In genomic region chr9:109055271-109056030, GRCm38 (mm10) we compare ENCODE assay signal across 8 mouse cellular contexts. TPM values are rescaled to one million over a fixed set of nuclear protein-coding genes. Genes with fewer than 3 reads are reported as not detected.
DNase-seq lines count a peak whose midpoint lies in the region; ATAC-seq and TF ChIP-seq lines count a peak whose summit lies in the region.

No protein-coding gene starts in this region.

- peak overlapping the region; percentile 86 for H3K27ac ChIP-seq in layer of hippocampus, adult 2 months
- H3K27ac ChIP-seq in cortical plate, adult 2 months (ENCODE audit: insufficient read depth, low read length), result peak overlapping the region; percentile 26; the same call in 1 of the 2 replicates
- H3K27ac ChIP-seq in hindbrain, embryonic 12.5 days, result no peak overlapping the region
- peak overlapping the region; percentile 66; the same call in 1 of the 2 replicates for H3K27ac ChIP-seq in midbrain, embryonic 14.5 days (replicated peaks; ENCODE audit: low read depth, low read length)

- TF ChIP-seq CTCF in layer of hippocampus, adult 2 months (conservative IDR thresholded peaks at IDR 0.05), result no peak
- no peak for TF ChIP-seq CTCF in cortical plate, adult 2 months (IDR thresholded peaks at IDR 0.05; ENCODE audit: extremely low read depth, insufficient read depth, low read length)

- TF ChIP-seq POLR2A in cortical plate, adult 2 months (IDR thresholded peaks at IDR 0.05; ENCODE audit: extremely low read depth, insufficient read depth, low read length), result no peak

- peak overlapping the region; percentile 43 for H3K4me2 ChIP-seq in hindbrain, embryonic 12.5 days (replicated peaks)
- H3K4me2 ChIP-seq in midbrain, embryonic 14.5 days (ENCODE audit: low read length), result peak overlapping the region; percentile 54

- 0 out of 2 replicates have a peak overlapping the region, but pooled peaks have one; percentile 43 for H3K9ac ChIP-seq in hindbrain, embryonic 12.5 days
- H3K9ac ChIP-seq in midbrain, embryonic 14.5 days (replicated peaks; ENCODE audit: low read length), result peak overlapping the region; percentile 48

- no peaks in the 10 kb centered on the region for H3K27me3 ChIP-seq in hindbrain, embryonic 12.5 days
- no peaks in the 10 kb centered on the region for H3K27me3 ChIP-seq in midbrain, embryonic 14.5 days (ENCODE audit: control insufficient read depth, insufficient read depth, low read length)

- peak overlapping the region; percentile 58 for H3K4me3 ChIP-seq in layer of hippocampus, adult 2 months
- peak overlapping the region; percentile 47 for H3K4me3 ChIP-seq in cortical plate, adult 2 months (ENCODE audit: insufficient read depth, low read length)
- H3K4me3 ChIP-seq in hindbrain, embryonic 12.5 days, result peak overlapping the region; percentile 28
- peak overlapping the region; percentile 31 for H3K4me3 ChIP-seq in midbrain, embryonic 14.5 days (replicated peaks; ENCODE audit: low read depth, low read length)

- no peaks in the 10 kb centered on the region for H3K9me3 ChIP-seq in hindbrain, embryonic 12.5 days (replicated peaks)
- no peaks in the 10 kb centered on the region for H3K9me3 ChIP-seq in midbrain, embryonic 14.5 days (ENCODE audit: control insufficient read depth, low read length)

- no peak for ATAC-seq in hindbrain, embryonic 12.5 days (ENCODE audit: low FRiP score)
- ATAC-seq in midbrain, embryonic 14.5 days (ENCODE audit: low FRiP score, low TSS enrichment), result no peak

- H3K36me3 ChIP-seq in hindbrain, embryonic 12.5 days, result peaks cover 32% of the 10 kb centered on the region
- peaks cover 29% of the 10 kb centered on the region for H3K36me3 ChIP-seq in midbrain, embryonic 14.5 days (ENCODE audit: control insufficient read depth, insufficient read depth, low read length)

- peak; percentile 19 to 34 for DNase-seq in layer of hippocampus, adult 2 months (ENCODE audit: low spot score in 2 of 2)
- no peak for DNase-seq in layer of hippocampus, adult 18-20 months (ENCODE audit: low spot score in 2 of 2)
- no peak for DNase-seq in midbrain, embryonic 14.5 days
- no peak for DNase-seq in ovary, adult 18-20 months (ENCODE audit: low spot score)
- DNase-seq in lung, postnatal 36 days, result no peak
- DNase-seq in thymus, postnatal 14 days, result no peak

- 92% methylated on average over 12 of the region's 12 CpGs for WGBS in hindbrain, embryonic 12.5 days
- 92% methylated on average over 12 of the region's 12 CpGs for WGBS in midbrain, embryonic 14.5 days

- H3K4me1 ChIP-seq in cortical plate, adult 2 months (ENCODE audit: control insufficient read depth, insufficient read depth, low read length), result peaks cover 7% of the 10 kb centered on the region
- H3K4me1 ChIP-seq in hindbrain, embryonic 12.5 days, result peaks cover 21% of the 10 kb centered on the region
- H3K4me1 ChIP-seq in midbrain, embryonic 14.5 days (ENCODE audit: control insufficient read depth, insufficient read depth, low read length), result peaks cover 15% of the 10 kb centered on the region

RNA-seq across cellular contexts. Expression of gene Trex1, which starts 4.1 kb away (rescaled TPM):
- total RNA-seq in layer of hippocampus, adult 2 months (2021), result 10 to 100 TPM; 12.9 to 15.4 TPM
- total RNA-seq in layer of hippocampus, adult 18-20 months (2021), result 10 to 100 TPM; 14.6 to 16.6 TPM
- 32.4 and 34.2 TPM in 2 replicates for polyA plus RNA-seq in cortical plate, adult 2 months (2012; rRNA removed)
- polyA plus RNA-seq in hindbrain, embryonic 12.5 days (2016; fragmentation: Nextera tagmentation; extraction: Ambion mirVana), result 8.0 and 9.9 TPM in 2 replicates
- polyA plus RNA-seq in midbrain, embryonic 14.5 days (2014; fragmentation: Nextera tagmentation; extraction: Ambion mirVana), result 15.3 and 18.8 TPM in 2 replicates

RNA-seq across cellular contexts. Expression of gene Shisa5, which starts 17.1 kb away (rescaled TPM):
- total RNA-seq in layer of hippocampus, adult 2 months (2021), result 10 to 100 TPM; 56.5 to 58.4 TPM
- total RNA-seq in layer of hippocampus, adult 18-20 months (2021), result 10 to 100 TPM; 46.0 to 56.0 TPM
- 123 and 125 TPM in 2 replicates for polyA plus RNA-seq in cortical plate, adult 2 months (2012; rRNA removed)
- 52.3 and 56.6 TPM in 2 replicates for polyA plus RNA-seq in hindbrain, embryonic 12.5 days (2016; fragmentation: Nextera tagmentation; extraction: Ambion mirVana)
- 49.1 and 49.9 TPM in 2 replicates for polyA plus RNA-seq in midbrain, embryonic 14.5 days (2014; fragmentation: Nextera tagmentation; extraction: Ambion mirVana)

RNA-seq across cellular contexts. Expression of gene Atrip, which starts 18.5 kb away (rescaled TPM):
- 10 to 100 TPM; 25.0 to 31.9 TPM for total RNA-seq in layer of hippocampus, adult 2 months (2021)
- 10 to 100 TPM; 23.7 to 28.0 TPM for total RNA-seq in layer of hippocampus, adult 18-20 months (2021)
- 36.4 and 37.1 TPM in 2 replicates for polyA plus RNA-seq in cortical plate, adult 2 months (2012; rRNA removed)
- polyA plus RNA-seq in hindbrain, embryonic 12.5 days (2016; fragmentation: Nextera tagmentation; extraction: Ambion mirVana), result 29.3 and 31.8 TPM in 2 replicates
- 26.5 and 28.6 TPM in 2 replicates for polyA plus RNA-seq in midbrain, embryonic 14.5 days (2014; fragmentation: Nextera tagmentation; extraction: Ambion mirVana)

RNA-seq across cellular contexts. Expression of gene Ccdc51, which starts 26.8 kb away (rescaled TPM):
- 1 to 10 TPM; 7.6 to 8.1 TPM for total RNA-seq in layer of hippocampus, adult 2 months (2021)
- 1 to 10 TPM; 8.7 to 9.3 TPM for total RNA-seq in layer of hippocampus, adult 18-20 months (2021)
- 6.2 and 6.3 TPM in 2 replicates for polyA plus RNA-seq in cortical plate, adult 2 months (2012; rRNA removed)
- 11.9 and 12.1 TPM in 2 replicates for polyA plus RNA-seq in hindbrain, embryonic 12.5 days (2016; fragmentation: Nextera tagmentation; extraction: Ambion mirVana)
- polyA plus RNA-seq in midbrain, embryonic 14.5 days (2014; fragmentation: Nextera tagmentation; extraction: Ambion mirVana), result 14.0 and 15.4 TPM in 2 replicates

RNA-seq across cellular contexts. Expression of gene Tma7, which starts 26.9 kb away (rescaled TPM):
- total RNA-seq in layer of hippocampus, adult 2 months (2021), result 100 to 1,000 TPM; 295 to 309 TPM
- total RNA-seq in layer of hippocampus, adult 18-20 months (2021), result 100 to 1,000 TPM; 286 to 308 TPM
- 206 and 214 TPM in 2 replicates for polyA plus RNA-seq in cortical plate, adult 2 months (2012; rRNA removed)
- 746 and 747 TPM in 2 replicates for polyA plus RNA-seq in hindbrain, embryonic 12.5 days (2016; fragmentation: Nextera tagmentation; extraction: Ambion mirVana)
- 733 and 824 TPM in 2 replicates for polyA plus RNA-seq in midbrain, embryonic 14.5 days (2014; fragmentation: Nextera tagmentation; extraction: Ambion mirVana)

Comparison
In these comparisons a context has a peak if more than half of its experiments do, and no peak if none do; other contexts are left out.
1. DNase-seq: peak in layer of hippocampus, adult 2 months (2 of 2); none in layer of hippocampus, adult 18-20 months (0 of 2), midbrain, embryonic 14.5 days (single experiment), ovary, adult 18-20 months (single experiment), lung, postnatal 36 days (single experiment) and thymus, postnatal 14 days (single experiment).
2. Peak in every context shown above with its lines, with median percentiles within 50 percentile points of each other: H3K4me3 ChIP-seq.